Mouse (Mus musculus): ENCODE results near the gene Pgr.

Pgr gene

GRCm38 (mm10) chr9:8899616-8900202 is at the start of gene Pgr:
Gene Pgr (plus strand): TSS chr9:8899833.
- peak; percentile 26 for DNase-seq (ENCODE audit: low read depth, low spot score)

GRCm38 (mm10) chr9:8857455-8857854 is 42.2 kb upstream of the Pgr start:
- DNase-seq (ENCODE audit: low read depth, low spot score), result no peak

- DNase-seq (ENCODE audit: low read depth, low spot score), result no peak
Observed at GRCm38 (mm10) chr9:8868511-8868910, 31.1 kb upstream of the Pgr start.

- DNase-seq (ENCODE audit: low read depth, low spot score), result no peak
Observed at GRCm38 (mm10) chr9:8895205-8895604, 4.4 kb upstream of the Pgr start.

GRCm38 (mm10) chr9:8900203-8901012 is 775 bp downstream of the Pgr start:
- no peak for DNase-seq (ENCODE audit: low read depth, low spot score)

GRCm38 (mm10) chr9:8901013-8901646 is 1.5 kb downstream of the Pgr start:
- DNase-seq (ENCODE audit: low read depth, low spot score), result no peak

- DNase-seq (ENCODE audit: low read depth, low spot score), result no peak
Observed at GRCm38 (mm10) chr9:8901647-8902131, 2.1 kb downstream of the Pgr start.

- DNase-seq (ENCODE audit: low read depth, low spot score), result no peak
Observed at GRCm38 (mm10) chr9:8902277-8902676, 2.6 kb downstream of the Pgr start.

- peak; percentile 83 for DNase-seq (ENCODE audit: low read depth, low spot score)
Observed at GRCm38 (mm10) chr9:8927561-8927960, 27.9 kb downstream of the Pgr start.

- DNase-seq (ENCODE audit: low read depth, low spot score), result no peak
Observed at GRCm38 (mm10) chr9:8937753-8938152, 38.1 kb downstream of the Pgr start.

- no peak for DNase-seq (ENCODE audit: low read depth, low spot score)
Observed at GRCm38 (mm10) chr9:8953306-8953705, 53.7 kb downstream of the Pgr start.

GRCm38 (mm10) chr9:8964512-8965133 is 65.0 kb downstream of the Pgr start:
- DNase-seq (ENCODE audit: low read depth, low spot score), result peak; percentile 15

- no peak for DNase-seq (ENCODE audit: low read depth, low spot score)
Observed at GRCm38 (mm10) chr9:8970240-8970639, 70.6 kb downstream of the Pgr start.

- DNase-seq (ENCODE audit: low read depth, low spot score), result no peak
Observed at GRCm38 (mm10) chr9:8971491-8971890, 71.9 kb downstream of the Pgr start, which contains the start of gene Gm16485. Gene Gm16485 (plus strand): TSS chr9:8971791.

GRCm38 (mm10) chr9:8977775-8978174 is 78.1 kb downstream of the Pgr start:
- peak; percentile 21 for DNase-seq (ENCODE audit: low read depth, low spot score)

GRCm38 (mm10) chr9:8982315-8982714 is 82.7 kb downstream of the Pgr start:
- no peak for DNase-seq (ENCODE audit: low read depth, low spot score)

- no peak for DNase-seq (ENCODE audit: low read depth, low spot score)
Observed at GRCm38 (mm10) chr9:8996494-8996893, 96.9 kb downstream of the Pgr start.

GRCm38 (mm10) chr9:9001170-9001569 is 101.5 kb downstream of the Pgr start:
- DNase-seq (ENCODE audit: low read depth, low spot score), result peak; percentile 12

GRCm38 (mm10) chr9:9015108-9015507 is 115.5 kb downstream of the Pgr start:
- DNase-seq (ENCODE audit: low read depth, low spot score), result no peak
